Mouse (Mus musculus): ENCODE measurements around the gene Bend7. TPM values are rescaled to one million over a fixed set of nuclear protein-coding genes. Genes with fewer than 3 reads are reported as not detected.

Bend7 gene
- total and polyA plus RNA-seq, 2 experiments from 2014 or later: 4.7 to 7.2 TPM

DNA sequence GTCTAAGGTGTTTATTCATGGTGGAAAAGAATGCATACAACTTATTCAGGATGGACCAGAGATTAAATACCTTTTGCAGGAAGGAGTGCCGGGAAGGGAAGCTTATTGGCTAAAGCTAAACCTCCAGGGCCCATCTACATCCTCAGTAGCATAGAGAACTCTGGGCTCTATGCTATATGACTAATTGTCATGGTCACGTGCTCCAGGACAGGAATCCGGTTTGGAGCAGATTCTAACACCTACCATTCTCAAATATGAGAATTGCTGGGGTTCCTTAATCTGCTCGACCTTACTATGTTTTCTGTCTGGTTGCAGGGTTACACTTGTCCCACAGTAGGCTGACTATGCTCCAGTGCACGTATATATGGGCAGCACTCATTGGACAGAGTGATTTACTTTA is 110.4 kb downstream of the Bend7 start:
- Histone ChIP-seq H3K4me3 (ENCODE audit: low read length) (no peak overlapping the region), H3K36me3 (ENCODE audit: insufficient read depth, low read length) (no peaks in the 10 kb centered on the region), H3K27ac (no peak overlapping the region), H3K27me3 (ENCODE audit: insufficient read depth, low read length) (no peaks in the 10 kb centered on the region), H3K9me3 (ENCODE audit: low read length) (no peaks in the 10 kb centered on the region), H3K4me1 (ENCODE audit: insufficient read depth, low read length) (no peaks in the 10 kb centered on the region), H3K9ac (replicated peaks; ENCODE audit: low read length) (no peak overlapping the region), H3K4me2 (ENCODE audit: low read depth, low read length) (no peak overlapping the region)
- TF ChIP-seq CTCF (IDR thresholded peaks at IDR 0.05; ENCODE audit: low read depth): no peak
- 84% methylated on average over 5 of the region's 5 CpGs for WGBS
- ATAC-seq (no peak), DNase-seq (ENCODE audit: low spot score) (no peak)

DNA sequence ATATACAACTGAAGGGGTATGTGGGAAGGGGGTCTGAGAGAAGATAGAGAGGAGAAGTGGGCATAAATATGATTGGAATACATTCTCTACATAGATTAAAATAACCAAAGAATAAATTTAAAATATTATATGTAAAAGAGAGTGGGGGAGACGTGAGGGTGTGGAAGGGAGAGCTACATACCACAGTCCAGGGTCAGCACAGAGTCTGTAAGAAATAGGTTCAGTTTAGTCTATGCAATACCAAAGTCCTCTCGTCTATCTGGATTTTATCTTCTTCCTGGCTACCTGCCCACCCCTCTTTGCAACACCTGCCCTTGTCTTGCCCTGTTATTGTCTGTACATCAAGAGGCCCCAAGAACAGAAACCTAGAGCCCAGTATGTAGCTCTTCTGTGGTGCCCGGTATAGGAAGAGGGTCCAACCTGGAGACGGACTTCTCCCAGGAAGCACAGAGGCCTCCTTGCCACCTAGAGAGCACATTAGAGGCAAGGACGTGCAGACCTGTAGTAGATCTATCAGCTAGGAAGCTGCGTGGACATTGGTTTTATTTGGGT is 110.9 kb downstream of the Bend7 start:
- ATAC-seq: no peak
- Histone ChIP-seq H3K4me3 (ENCODE audit: low read length) (no peak overlapping the region), H3K9me3 (ENCODE audit: low read length) (no peaks in the 10 kb centered on the region), H3K9ac (replicated peaks; ENCODE audit: low read length) (no peak overlapping the region), H3K4me2 (ENCODE audit: low read depth, low read length) (no peak overlapping the region), H3K27me3 (ENCODE audit: insufficient read depth, low read length) (no peaks in the 10 kb centered on the region), H3K36me3 (ENCODE audit: insufficient read depth, low read length) (no peaks in the 10 kb centered on the region), H3K4me1 (ENCODE audit: insufficient read depth, low read length) (no peaks in the 10 kb centered on the region), H3K27ac (no peak overlapping the region)
- TF ChIP-seq CTCF (IDR thresholded peaks at IDR 0.05; ENCODE audit: low read depth): no peak
- DNase-seq (ENCODE audit: low spot score): no peak
- 89% methylated on average over 6 of the region's 6 CpGs for WGBS

DNA sequence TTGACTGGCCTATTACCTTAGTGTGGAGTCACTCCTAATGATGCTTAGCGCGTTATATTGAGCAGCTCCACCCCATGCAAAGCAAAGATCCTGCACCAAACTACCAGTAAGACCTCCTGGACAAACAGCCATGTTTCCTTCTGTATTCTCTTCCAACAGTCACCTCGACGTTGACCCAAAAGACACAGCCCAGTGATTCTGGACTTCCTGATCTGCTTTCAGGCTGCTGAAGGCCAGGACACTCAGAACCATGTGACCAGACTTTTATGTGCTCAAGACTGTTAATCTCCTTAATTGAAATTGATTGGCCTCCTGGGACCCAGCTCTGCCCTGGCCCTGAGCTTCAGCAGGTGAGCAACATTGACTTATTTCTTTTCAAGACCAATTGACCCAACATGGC is 111.4 kb downstream of the Bend7 start:
- Histone ChIP-seq H3K27me3 (ENCODE audit: insufficient read depth, low read length) (no peaks in the 10 kb centered on the region), H3K36me3 (ENCODE audit: insufficient read depth, low read length) (no peaks in the 10 kb centered on the region), H3K27ac (no peak overlapping the region), H3K9me3 (ENCODE audit: low read length) (no peaks in the 10 kb centered on the region), H3K4me1 (ENCODE audit: insufficient read depth, low read length) (no peaks in the 10 kb centered on the region), H3K4me2 (ENCODE audit: low read depth, low read length) (no peak overlapping the region), H3K4me3 (ENCODE audit: low read length) (no peak overlapping the region), H3K9ac (replicated peaks; ENCODE audit: low read length) (no peak overlapping the region)
- no peak for TF ChIP-seq CTCF (IDR thresholded peaks at IDR 0.05; ENCODE audit: low read depth)
- WGBS: 89% methylated on average over 4 of the region's 4 CpGs
- no peak for ATAC-seq
- no peak for DNase-seq (ENCODE audit: low spot score)

DNA sequence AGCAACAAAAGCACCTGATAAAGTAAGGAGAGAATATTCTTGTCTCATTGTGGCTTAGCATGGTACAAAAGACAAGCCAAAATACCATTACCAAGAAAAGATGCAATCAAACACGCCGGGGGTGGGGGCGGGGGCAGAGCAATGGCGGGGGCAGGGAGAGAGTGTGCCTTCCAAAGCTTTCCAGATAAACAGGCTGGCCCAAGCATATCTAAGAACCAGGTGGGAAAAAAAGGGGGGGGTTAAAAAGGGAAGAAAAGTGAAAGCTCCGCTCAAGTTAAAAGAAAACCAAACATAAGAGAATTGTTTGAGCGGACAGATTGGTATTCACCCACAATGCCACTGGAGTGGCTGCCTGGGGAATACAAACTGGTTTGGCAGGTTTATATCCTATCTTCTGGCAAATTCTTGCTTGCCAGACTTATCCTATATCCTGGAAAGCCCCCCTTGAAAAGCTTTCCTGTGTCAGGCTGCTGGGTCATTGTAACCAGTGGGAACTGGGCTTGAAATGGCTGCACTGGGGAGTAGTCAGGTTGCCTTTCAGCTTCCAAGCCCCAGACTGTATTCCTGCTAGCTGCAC is 111.9 kb downstream of the Bend7 start:
- ATAC-seq (no peak), DNase-seq (ENCODE audit: low spot score) (no peak)
- H3K4me3 ChIP-seq (ENCODE audit: low read length): no peak overlapping the region
- no peaks in the 10 kb centered on the region for H3K9me3 ChIP-seq (ENCODE audit: low read length)
- H3K27ac ChIP-seq: no peak overlapping the region
- no peak overlapping the region for H3K9ac ChIP-seq (replicated peaks; ENCODE audit: low read length)
- no peaks in the 10 kb centered on the region for H3K27me3 ChIP-seq (ENCODE audit: insufficient read depth, low read length)
- no peaks in the 10 kb centered on the region for H3K36me3 ChIP-seq (ENCODE audit: insufficient read depth, low read length)
- no peak for TF ChIP-seq CTCF (IDR thresholded peaks at IDR 0.05; ENCODE audit: low read depth)
- H3K4me2 ChIP-seq (ENCODE audit: low read depth, low read length): no peak overlapping the region
- WGBS: 86% methylated on average over 6 of the region's 6 CpGs
- no peaks in the 10 kb centered on the region for H3K4me1 ChIP-seq (ENCODE audit: insufficient read depth, low read length)

DNA sequence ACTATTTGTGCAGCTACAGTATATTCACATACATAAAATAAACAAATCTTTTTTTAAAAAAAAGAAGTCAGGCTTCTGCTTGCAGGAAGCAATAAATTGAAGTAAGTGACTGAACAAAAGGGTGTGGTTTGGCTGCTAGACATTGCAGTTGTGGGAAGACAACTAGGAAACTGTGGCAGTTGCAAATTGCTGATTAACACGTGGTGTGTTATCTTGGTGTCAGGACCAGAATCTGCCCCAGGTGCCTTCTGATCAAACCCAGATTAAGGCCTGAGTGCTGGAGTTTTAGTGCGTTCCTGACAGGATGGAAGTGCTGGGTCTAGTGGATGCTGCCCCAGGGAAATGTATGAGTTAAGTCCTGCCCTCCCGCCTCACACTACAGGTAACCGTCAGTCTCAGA is 113.9 kb downstream of the Bend7 start:
- no peak for TF ChIP-seq CTCF (IDR thresholded peaks at IDR 0.05; ENCODE audit: low read depth)
- H3K27me3 ChIP-seq (ENCODE audit: insufficient read depth, low read length): no peaks in the 10 kb centered on the region
- DNase-seq (ENCODE audit: low spot score) (no peak), ATAC-seq (no peak)
- H3K36me3 ChIP-seq (ENCODE audit: insufficient read depth, low read length): no peaks in the 10 kb centered on the region
- no peaks in the 10 kb centered on the region for H3K9me3 ChIP-seq (ENCODE audit: low read length)
- no peak overlapping the region for H3K27ac ChIP-seq
- H3K4me3 ChIP-seq (ENCODE audit: low read length): no peak overlapping the region
- H3K4me2 ChIP-seq (ENCODE audit: low read depth, low read length): no peak overlapping the region
- no peak overlapping the region for H3K9ac ChIP-seq (replicated peaks; ENCODE audit: low read length)
- 77% methylated on average over 4 of the region's 4 CpGs for WGBS
- no peaks in the 10 kb centered on the region for H3K4me1 ChIP-seq (ENCODE audit: insufficient read depth, low read length)

DNA sequence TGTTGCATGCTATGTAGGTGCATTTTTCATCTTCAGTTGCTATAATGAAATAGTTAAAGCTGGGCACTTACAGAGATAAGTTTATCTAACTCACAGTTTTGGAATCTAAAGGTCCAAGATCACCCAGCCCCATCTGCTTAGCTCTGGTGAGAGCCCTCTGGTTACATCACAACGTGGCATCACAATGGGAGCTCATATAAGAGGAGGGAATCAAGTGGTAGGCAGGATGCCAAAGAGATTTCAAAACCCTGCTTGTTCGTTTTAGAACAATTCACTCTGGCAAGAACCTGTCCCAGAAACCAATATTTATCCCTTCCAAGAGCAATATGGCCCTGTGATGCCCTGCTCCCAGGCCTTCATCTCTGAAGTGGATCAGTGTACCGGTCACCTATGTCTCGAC is 114.5 kb downstream of the Bend7 start:
- Histone ChIP-seq H3K4me2 (ENCODE audit: low read depth, low read length) (no peak overlapping the region), H3K27ac (no peak overlapping the region), H3K4me3 (ENCODE audit: low read length) (no peak overlapping the region), H3K27me3 (ENCODE audit: insufficient read depth, low read length) (no peaks in the 10 kb centered on the region), H3K36me3 (ENCODE audit: insufficient read depth, low read length) (no peaks in the 10 kb centered on the region), H3K9me3 (ENCODE audit: low read length) (no peaks in the 10 kb centered on the region), H3K9ac (replicated peaks; ENCODE audit: low read length) (no peak overlapping the region), H3K4me1 (ENCODE audit: insufficient read depth, low read length) (no peaks in the 10 kb centered on the region)
- TF ChIP-seq CTCF (IDR thresholded peaks at IDR 0.05; ENCODE audit: low read depth): no peak
- ATAC-seq: no peak
- 66% methylated on average over 4 of the region's 4 CpGs for WGBS
- DNase-seq (ENCODE audit: low spot score): no peak

DNA sequence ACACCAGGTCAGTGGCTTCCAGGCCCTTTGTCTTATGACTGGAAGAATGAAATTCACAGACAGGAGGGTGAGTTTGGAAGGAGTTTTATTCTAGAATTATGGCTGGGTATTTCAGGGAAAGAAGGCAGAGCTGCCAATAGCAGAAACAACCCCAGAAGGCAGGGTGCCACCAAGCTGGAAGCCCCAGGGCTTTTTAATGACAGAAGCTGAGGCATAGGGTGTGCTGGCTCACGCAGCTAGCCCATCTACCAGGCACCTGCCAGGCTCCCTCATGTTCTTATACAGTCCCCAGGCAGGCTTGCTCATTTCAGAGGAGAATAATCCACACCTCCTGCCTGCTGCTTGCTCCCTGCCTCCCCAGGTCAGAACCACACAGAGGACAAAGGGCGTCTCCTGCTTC is 131.8 kb downstream of the Bend7 start:
- WGBS: 88% methylated on average over 2 of the region's 2 CpGs
- Histone ChIP-seq H3K27ac (no peak overlapping the region), H3K36me3 (ENCODE audit: insufficient read depth, low read length) (no peaks in the 10 kb centered on the region), H3K9me3 (ENCODE audit: low read length) (no peaks in the 10 kb centered on the region), H3K9ac (replicated peaks; ENCODE audit: low read length) (no peak overlapping the region), H3K4me2 (ENCODE audit: low read depth, low read length) (no peak overlapping the region), H3K4me1 (ENCODE audit: insufficient read depth, low read length) (no peaks in the 10 kb centered on the region), H3K27me3 (ENCODE audit: insufficient read depth, low read length) (no peaks in the 10 kb centered on the region), H3K4me3 (ENCODE audit: low read length) (no peak overlapping the region)
- DNase-seq (ENCODE audit: low spot score) (no peak), ATAC-seq (no peak)
- no peak for TF ChIP-seq CTCF (IDR thresholded peaks at IDR 0.05; ENCODE audit: low read depth)

Other genes starting within 250 kb of the Bend7 start
- 23.4 and 26.7 TPM in 2 replicates for gene Prpf18, start 65.7 kb upstream of the Bend7 start, total RNA-seq (2014; rRNA removed)
- 27.1 and 28.9 TPM in 2 replicates for gene Prpf18, start 65.7 kb upstream of the Bend7 start, polyA plus RNA-seq (2015; fragmentation: Nextera tagmentation; extraction: Ambion mirVana)
- 70.4 and 75.6 TPM in 2 replicates for gene Sephs1, start 163.7 kb downstream of the Bend7 start, total RNA-seq (2014; rRNA removed)
- 43.8 and 46.0 TPM in 2 replicates for gene Sephs1, start 163.7 kb downstream of the Bend7 start, polyA plus RNA-seq (2015; fragmentation: Nextera tagmentation; extraction: Ambion mirVana)
- 74.6 and 78.4 TPM in 2 replicates for gene Phyh, start 201.2 kb downstream of the Bend7 start, total RNA-seq (2014; rRNA removed)
- 127 and 133 TPM in 2 replicates for gene Phyh, start 201.2 kb downstream of the Bend7 start, polyA plus RNA-seq (2015; fragmentation: Nextera tagmentation; extraction: Ambion mirVana)

Measured in hindbrain, postnatal 0 days (tissue).